Mouse (Mus musculus): ENCODE measurements around the gene Samm50. TPM values are rescaled to one million over a fixed set of nuclear protein-coding genes. Genes with fewer than 3 reads are reported as not detected.

The Samm50 gene
- polyA plus RNA-seq, 1 experiment = 30.8 TPM

DNA sequence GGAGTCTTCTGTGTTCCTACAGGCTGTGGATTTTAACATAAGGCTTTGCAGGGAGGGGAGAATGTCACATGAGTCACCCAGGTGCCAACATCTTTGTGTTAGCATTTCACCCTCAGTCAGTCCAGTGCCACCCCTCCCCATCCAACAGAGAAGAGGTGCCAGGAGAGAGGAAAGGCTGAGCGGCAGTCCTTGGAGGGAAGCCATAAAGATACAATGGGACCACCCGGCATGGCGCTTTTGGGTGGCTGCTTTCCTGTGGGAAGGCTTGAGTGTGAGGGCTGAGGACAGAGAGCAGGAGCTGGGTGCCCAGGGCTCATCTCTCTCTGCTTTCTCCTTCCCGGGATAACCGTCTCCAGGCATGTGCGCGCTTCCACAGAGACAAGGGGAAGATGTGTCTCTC, 53.1 kb downstream of the Samm50 start:
- DNase-seq (ENCODE audit: low read depth) = peak; percentile 83
- TF ChIP-seq CTCF (IDR thresholded peaks at IDR 0.05; ENCODE audit: borderline replicate concordance, extremely low read depth, insufficient read depth, insufficient read length) (no peak), POLR2A (IDR thresholded peaks at IDR 0.05; ENCODE audit: borderline replicate concordance, extremely low read depth, insufficient read depth, insufficient read length, poor library complexity, severe bottlenecking) (no peak)

DNA sequence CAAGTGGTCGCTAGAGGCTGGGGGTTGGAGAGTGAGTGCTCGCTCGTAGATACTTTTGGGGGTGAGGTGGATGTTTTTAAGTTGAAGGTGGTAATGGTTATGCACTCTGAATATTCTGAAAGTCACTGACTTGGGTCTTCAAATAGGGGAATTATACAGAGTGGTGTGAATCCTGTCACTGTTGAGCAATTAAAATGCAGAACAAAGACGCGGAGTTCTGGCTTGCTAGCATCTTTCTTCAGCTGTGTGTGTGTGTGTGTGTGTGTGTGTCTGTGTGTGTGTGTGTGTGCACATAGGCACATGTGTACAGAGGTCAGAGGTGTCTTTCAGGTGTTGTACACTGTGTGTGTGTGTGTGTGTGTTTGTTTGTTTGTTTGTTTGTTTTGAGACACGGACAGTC, 54.2 kb downstream of the Samm50 start:
- DNase-seq (ENCODE audit: low read depth) = no peak

DNA sequence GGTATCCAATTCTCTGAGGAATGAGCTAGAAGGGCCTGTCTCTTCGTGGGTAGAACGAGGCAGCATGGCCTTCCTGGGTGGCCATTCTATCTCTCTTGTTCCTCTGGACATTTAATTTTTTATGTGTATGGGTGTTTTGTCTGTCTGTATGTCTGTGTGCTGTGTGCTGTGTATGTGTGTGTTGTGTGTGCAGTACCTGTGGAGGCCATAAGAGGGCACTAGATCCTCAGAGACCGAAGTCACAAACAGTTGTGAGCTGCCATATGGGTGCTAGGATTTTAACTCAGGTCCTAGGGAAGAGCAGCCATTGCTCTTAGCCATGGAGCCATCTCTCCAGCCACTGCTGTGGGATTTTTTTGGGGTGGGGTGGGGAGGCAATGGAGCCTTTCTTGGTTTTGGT, 55.3 kb downstream of the Samm50 start:
- DNase-seq (ENCODE audit: low read depth) = no peak
- TF ChIP-seq CTCF (IDR thresholded peaks at IDR 0.05; ENCODE audit: borderline replicate concordance, extremely low read depth, insufficient read depth, insufficient read length) (no peak; the same call in 1 of the 2 replicates), POLR2A (IDR thresholded peaks at IDR 0.05; ENCODE audit: borderline replicate concordance, extremely low read depth, insufficient read depth, insufficient read length, poor library complexity, severe bottlenecking) (no peak)

More for the DNA sequence above, 54.2 kb downstream of the Samm50 start:
- no peak for TF ChIP-seq CTCF (IDR thresholded peaks at IDR 0.05; ENCODE audit: borderline replicate concordance, extremely low read depth, insufficient read depth, insufficient read length)
- TF ChIP-seq POLR2A (IDR thresholded peaks at IDR 0.05; ENCODE audit: borderline replicate concordance, extremely low read depth, insufficient read depth, insufficient read length, poor library complexity, severe bottlenecking) = no peak

DNA sequence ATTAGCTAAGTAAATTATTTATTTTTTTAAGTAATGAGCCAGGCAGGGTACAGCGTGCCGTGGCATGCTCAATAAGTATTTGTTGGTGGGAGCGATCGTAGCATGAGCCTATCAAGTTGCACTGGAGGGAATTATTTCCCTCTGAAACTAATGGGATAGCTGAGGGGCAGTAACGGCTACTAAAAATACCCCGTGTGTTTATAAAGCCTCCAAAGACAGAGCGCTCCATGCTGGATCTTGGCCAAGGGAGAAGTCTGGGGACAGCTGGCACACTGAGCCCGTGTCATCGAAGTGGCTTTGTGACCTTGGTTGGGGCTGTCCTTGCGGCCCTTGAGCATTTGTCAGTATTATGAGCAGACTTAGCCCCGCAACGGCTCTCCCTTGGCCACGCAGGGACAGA, 59.2 kb downstream of the Samm50 start:
- TF ChIP-seq POLR2A (IDR thresholded peaks at IDR 0.05; ENCODE audit: borderline replicate concordance, extremely low read depth, insufficient read depth, insufficient read length, poor library complexity, severe bottlenecking) (no peak), CTCF (IDR thresholded peaks at IDR 0.05; ENCODE audit: borderline replicate concordance, extremely low read depth, insufficient read depth, insufficient read length) (no peak)
- peak; percentile 65 for DNase-seq (ENCODE audit: low read depth)

DNA sequence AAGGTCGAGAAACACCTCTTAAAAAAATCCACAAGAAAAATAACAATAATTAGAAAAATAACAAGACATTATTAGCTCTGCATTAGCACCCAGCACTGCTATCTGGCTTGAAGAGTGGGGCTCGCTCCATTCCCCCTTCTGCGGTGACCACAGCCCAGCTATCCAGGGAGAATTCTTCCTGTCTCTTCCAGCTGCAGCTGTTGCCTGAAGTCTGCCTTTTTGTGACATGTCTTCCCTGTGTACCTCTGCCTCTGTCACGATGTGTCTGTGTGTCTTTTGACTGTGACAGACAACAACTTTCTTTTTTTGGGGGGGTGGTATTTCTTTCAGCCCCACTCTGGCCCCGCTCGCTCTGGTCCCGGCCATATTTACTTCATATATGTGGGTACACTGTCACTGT, 60.6 kb downstream of the Samm50 start:
- TF ChIP-seq CTCF (IDR thresholded peaks at IDR 0.05; ENCODE audit: borderline replicate concordance, extremely low read depth, insufficient read depth, insufficient read length) (no peak), POLR2A (IDR thresholded peaks at IDR 0.05; ENCODE audit: borderline replicate concordance, extremely low read depth, insufficient read depth, insufficient read length, poor library complexity, severe bottlenecking) (no peak)
- no peak for DNase-seq (ENCODE audit: low read depth)

DNA sequence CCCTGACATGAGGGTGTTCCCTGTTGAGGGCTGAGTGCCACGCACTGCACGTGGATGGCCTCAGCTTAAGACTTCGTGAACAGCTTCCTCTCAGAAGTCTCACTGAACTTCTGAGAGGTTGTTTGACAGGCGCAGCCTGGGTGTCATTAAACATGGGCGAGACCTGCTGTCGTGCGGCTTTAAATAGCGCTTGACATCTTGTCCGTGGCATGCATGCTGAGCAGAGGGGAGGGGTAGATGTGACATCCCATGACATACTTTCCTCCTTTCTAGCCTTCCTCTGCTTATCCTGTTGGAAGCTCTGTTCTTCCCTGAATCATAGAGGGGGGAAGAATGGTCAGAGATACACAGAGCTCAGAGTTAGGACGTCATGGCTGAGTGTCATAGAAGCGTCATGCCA, 61.7 kb downstream of the Samm50 start:
- TF ChIP-seq POLR2A (IDR thresholded peaks at IDR 0.05; ENCODE audit: borderline replicate concordance, extremely low read depth, insufficient read depth, insufficient read length, poor library complexity, severe bottlenecking) (no peak), CTCF (IDR thresholded peaks at IDR 0.05; ENCODE audit: borderline replicate concordance, extremely low read depth, insufficient read depth, insufficient read length) (no peak)
- DNase-seq (ENCODE audit: low read depth) = peak; percentile 61

DNA sequence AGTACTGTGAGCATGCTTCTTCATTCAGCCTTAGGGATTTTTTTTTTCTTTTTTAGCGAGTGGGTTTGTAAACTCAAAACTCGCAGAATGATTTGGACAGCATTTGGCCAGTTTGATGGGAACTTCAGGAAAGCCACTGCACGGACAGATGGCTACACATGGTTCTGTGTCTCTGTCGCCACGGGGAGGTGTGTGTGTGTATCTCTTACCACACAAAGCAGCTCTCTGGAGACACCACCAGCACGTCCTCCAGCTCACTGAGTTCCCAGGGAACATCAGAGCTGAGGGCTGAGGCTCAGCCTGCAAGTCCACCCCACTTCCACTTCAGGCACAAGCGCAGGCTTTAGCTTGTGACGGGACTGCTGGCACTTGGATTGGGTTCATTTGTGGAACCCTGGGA, 62.3 kb downstream of the Samm50 start:
- DNase-seq (ENCODE audit: low read depth) = no peak
- TF ChIP-seq CTCF (IDR thresholded peaks at IDR 0.05; ENCODE audit: borderline replicate concordance, extremely low read depth, insufficient read depth, insufficient read length) = no peak
- no peak for TF ChIP-seq POLR2A (IDR thresholded peaks at IDR 0.05; ENCODE audit: borderline replicate concordance, extremely low read depth, insufficient read depth, insufficient read length, poor library complexity, severe bottlenecking)

DNA sequence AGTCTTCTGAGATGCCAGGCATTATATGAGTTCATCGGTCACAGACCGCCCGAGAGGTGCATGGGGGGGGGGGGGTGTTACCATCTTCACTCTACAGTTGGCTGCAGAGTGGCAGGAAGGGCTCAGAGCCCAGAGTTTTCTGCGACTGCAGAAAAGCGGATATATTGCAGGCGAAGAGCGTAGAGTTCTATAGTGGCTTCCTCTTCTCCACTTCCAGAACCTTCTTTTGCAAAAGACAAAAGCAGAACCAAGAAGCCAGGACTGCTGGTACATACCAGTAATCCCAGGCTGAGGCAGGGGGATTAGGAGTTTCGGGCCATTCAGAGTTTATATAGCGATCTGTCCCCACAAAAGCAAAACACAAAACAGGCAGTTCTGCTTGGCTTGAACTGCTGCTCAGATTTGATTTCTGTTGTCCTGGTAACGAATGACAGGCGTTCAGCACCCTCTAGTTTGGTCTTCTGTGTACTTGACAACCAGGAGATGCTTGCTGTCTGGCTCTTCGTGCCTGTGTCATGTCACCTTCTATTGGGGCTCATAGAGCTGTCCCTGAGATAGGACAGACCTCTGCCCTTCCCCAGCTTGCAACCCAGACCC, 64.3 kb downstream of the Samm50 start:
- DNase-seq (ENCODE audit: low read depth) = peak; percentile 56
- TF ChIP-seq CTCF (IDR thresholded peaks at IDR 0.05; ENCODE audit: borderline replicate concordance, extremely low read depth, insufficient read depth, insufficient read length) = no peak
- TF ChIP-seq POLR2A (IDR thresholded peaks at IDR 0.05; ENCODE audit: borderline replicate concordance, extremely low read depth, insufficient read depth, insufficient read length, poor library complexity, severe bottlenecking) = no peak

DNA sequence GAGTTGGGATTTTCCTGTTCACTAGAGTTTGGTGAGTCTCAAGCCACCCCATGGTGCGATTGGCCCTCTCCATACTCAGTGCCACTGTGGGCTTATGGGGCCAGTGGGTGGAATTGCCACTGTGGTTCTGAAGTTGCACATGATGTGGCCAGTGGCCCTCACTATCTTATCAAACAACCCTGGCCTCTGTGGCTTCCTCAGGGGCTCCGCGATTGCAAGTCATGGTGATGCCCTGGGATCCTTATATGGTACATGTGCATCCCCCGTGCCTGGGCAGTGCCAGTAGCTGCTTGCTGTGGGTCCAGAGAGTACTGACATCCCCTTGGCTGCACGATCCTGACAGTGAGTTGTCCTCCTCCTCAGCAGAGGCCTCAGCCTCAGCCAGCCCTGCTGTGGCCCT, 64.8 kb downstream of the Samm50 start:
- no peak for TF ChIP-seq CTCF (IDR thresholded peaks at IDR 0.05; ENCODE audit: borderline replicate concordance, extremely low read depth, insufficient read depth, insufficient read length)
- TF ChIP-seq POLR2A (IDR thresholded peaks at IDR 0.05; ENCODE audit: borderline replicate concordance, extremely low read depth, insufficient read depth, insufficient read length, poor library complexity, severe bottlenecking) = no peak

DNA sequence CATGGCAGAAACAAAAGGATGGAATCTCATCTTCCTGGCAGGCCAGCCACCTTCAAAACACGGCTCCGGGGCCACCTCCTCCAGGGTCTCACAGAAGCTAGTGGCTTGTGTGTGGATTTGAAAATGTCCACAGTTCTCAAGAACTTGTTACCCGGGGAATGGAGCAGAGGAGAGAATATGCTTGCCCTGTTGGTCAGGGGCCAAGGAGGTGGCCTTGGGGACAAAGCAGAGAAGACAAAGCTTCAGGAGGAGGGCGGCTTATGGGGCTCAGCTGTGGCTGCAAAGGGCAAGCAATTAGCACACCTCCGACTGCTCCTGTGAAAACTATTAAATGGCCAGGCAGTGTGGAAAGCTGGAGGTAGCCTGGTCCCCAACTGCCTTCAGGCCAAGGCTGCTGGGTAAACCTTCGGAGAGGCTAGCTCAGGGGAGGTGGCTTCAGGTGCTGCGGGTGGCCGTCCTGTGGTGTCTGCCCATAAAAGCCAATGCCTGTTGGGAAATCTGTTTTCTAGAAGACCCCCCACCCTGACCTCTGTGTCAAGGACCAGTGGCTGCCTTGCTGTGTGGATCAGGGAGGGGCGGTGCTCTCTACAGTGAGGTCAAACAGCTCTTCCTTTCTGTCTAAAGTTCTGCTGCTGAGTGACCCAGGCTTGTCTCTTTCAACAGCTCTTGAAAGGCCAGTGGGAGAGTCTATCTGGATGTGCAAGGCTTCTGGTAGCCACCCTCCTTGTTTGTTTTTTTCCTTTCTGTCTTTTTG, 66.7 kb downstream of the Samm50 start:
- TF ChIP-seq POLR2A (IDR thresholded peaks at IDR 0.05; ENCODE audit: borderline replicate concordance, extremely low read depth, insufficient read depth, insufficient read length, poor library complexity, severe bottlenecking) = no peak
- TF ChIP-seq CTCF (IDR thresholded peaks at IDR 0.05; ENCODE audit: borderline replicate concordance, extremely low read depth, insufficient read depth, insufficient read length) = no peak
- peak; percentile 41 for DNase-seq (ENCODE audit: low read depth)

More for the DNA sequence above, 64.8 kb downstream of the Samm50 start:
- DNase-seq (ENCODE audit: low read depth) = no peak

DNA sequence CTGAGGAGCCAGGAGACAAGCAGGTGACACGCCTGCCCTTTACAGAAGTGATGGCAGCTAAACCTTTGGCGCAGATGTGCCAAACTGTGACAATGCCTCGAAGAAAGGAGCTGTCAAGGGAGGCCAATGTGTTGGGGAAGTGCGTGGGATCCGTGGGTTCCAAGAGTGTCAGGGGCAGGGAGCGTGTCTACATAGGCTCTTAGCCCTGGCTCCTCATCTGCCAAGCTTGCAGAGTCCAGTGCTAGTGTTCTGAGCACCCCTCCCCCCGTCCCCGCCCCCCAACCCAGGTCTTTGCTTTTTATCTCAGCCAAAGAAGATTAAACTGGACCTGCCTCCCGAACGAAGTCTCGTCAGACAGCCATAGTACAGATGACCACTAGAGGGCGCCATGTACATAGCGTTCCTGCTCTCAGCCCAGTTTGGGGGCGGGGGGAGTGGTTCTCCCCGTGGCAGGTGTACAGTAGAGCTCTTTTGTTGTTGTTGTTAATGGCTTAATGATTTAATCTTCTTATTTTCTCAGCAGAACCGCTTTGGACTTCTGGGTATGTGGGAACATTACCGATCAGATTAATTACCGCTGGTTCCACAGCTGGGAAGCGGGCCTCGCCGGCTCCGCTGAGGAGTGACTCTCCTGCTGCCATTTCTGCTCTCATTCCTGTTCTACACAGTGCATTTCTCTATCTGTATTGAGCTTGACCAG, 68.2 kb downstream of the Samm50 start:
- TF ChIP-seq POLR2A (IDR thresholded peaks at IDR 0.05; ENCODE audit: borderline replicate concordance, extremely low read depth, insufficient read depth, insufficient read length, poor library complexity, severe bottlenecking) (no peak), CTCF (IDR thresholded peaks at IDR 0.05; ENCODE audit: borderline replicate concordance, extremely low read depth, insufficient read depth, insufficient read length) (peak; percentile 95)
- DNase-seq (ENCODE audit: low read depth) = peak; percentile 94

Measured in brain, embryonic 14.5 days (tissue).